Mouse (Mus musculus) MEL (cell line): Measurements from ENCODE around the gene Flrt1.

Source experiments
- CHD2 ChIP-seq: IDR thresholded peaks from 2 replicates; pipeline ENCODE4 v1.6.1; 2011; ENCODE audit warnings: low read length, improper control_type of control experiment
- CTCF ChIP-seq, 3 experiments: IDR thresholded peaks in 2 of 3; conservative IDR thresholded peaks in 1 of 3; 2 replicates each; pipeline ENCODE4 v1.5.1; 2011 to 2012; ENCODE audit warnings: low read length in 3 of 3, low read depth in 2 of 3, mild to moderate bottlenecking in 2 of 3, improper control_type of control experiment in 1 of 3, inconsistent platforms in 1 of 3, mixed read lengths in 1 of 3, moderate library complexity in 1 of 3; ENCODE audit not compliant: control insufficient read depth in 1 of 3, insufficient read depth in 1 of 3, poor library complexity in 1 of 3, severe bottlenecking in 1 of 3
- EP300 ChIP-seq, 2 experiments: IDR thresholded peaks; 2 replicates each; pipeline ENCODE4 v1.6.1; 2011; ENCODE audit warnings: improper control_type of control experiment in 2 of 2, low read length in 2 of 2, low read depth in 1 of 2, mild to moderate bottlenecking in 1 of 2
- ETS1 ChIP-seq: IDR thresholded peaks from 2 replicates; pipeline ENCODE4 v1.6.1; 2012; ENCODE audit warnings: low read depth, mild to moderate bottlenecking, inconsistent platforms, low read length, improper control_type of control experiment, moderate library complexity
- JUND ChIP-seq: IDR thresholded peaks from 2 replicates; pipeline ENCODE4 v1.6.1; 2011; ENCODE audit warnings: low read depth, mild to moderate bottlenecking, improper control_type of control experiment, low read length
- MAX ChIP-seq: IDR thresholded peaks from 2 replicates; pipeline ENCODE4 v1.6.1; 2011; ENCODE audit warnings: low read length, improper control_type of control experiment
- MYC ChIP-seq: IDR thresholded peaks from 2 replicates; pipeline ENCODE4 v1.6.1; 2011; ENCODE audit warnings: low read depth, mild to moderate bottlenecking, low read length, improper control_type of control experiment, moderate library complexity
- NELFE ChIP-seq: IDR thresholded peaks from 2 replicates; pipeline ENCODE4 v1.6.1; 2011; ENCODE audit warnings: low read depth, low read length, improper control_type of control experiment
- POLR2A ChIP-seq, 2 experiments: IDR thresholded peaks; 2 replicates each; pipeline ENCODE4 v1.6.1; 2011 to 2012; ENCODE audit warnings: low read length in 2 of 2, mild to moderate bottlenecking in 2 of 2, control low read depth in 1 of 2, improper control_type of control experiment in 1 of 2, low read depth in 1 of 2, moderate library complexity in 1 of 2; ENCODE audit not compliant: control insufficient read depth in 1 of 2, insufficient read depth in 1 of 2, poor library complexity in 1 of 2
- RCOR1 ChIP-seq: IDR thresholded peaks from 2 replicates; pipeline ENCODE4 v1.6.1; 2012; ENCODE audit warnings: low read depth, mild to moderate bottlenecking, inconsistent platforms, low read length, improper control_type of control experiment
- TAL1 ChIP-seq: IDR thresholded peaks from 2 replicates; pipeline ENCODE4 v1.6.1; 2012; ENCODE audit warnings: mild to moderate bottlenecking, inconsistent platforms, low read length, moderate library complexity, mixed read lengths
- ZNF384 ChIP-seq: IDR thresholded peaks from 2 replicates; pipeline ENCODE4 v1.6.1; 2012; ENCODE audit warnings: low read depth, mild to moderate bottlenecking, inconsistent platforms, low read length, improper control_type of control experiment

GRCm38 (mm10) chr19:7069781-7070763, 35.5 kb downstream of the Flrt1 start:
- TF ChIP-seq EP300 (IDR thresholded peaks at IDR 0.05; ENCODE audit: low read depth in 1 of 2, low read length in 2 of 2) (no peak), RCOR1 (no peak), ZNF384 (no peak), POLR2A (IDR thresholded peaks at IDR 0.05; ENCODE audit: control insufficient read depth in 1 of 2, insufficient read depth in 1 of 2, low read depth in 1 of 2, low read length in 2 of 2, poor library complexity in 1 of 2) (no peak), CHD2 (no peak), MAX (no peak), ETS1 (no peak), CTCF (IDR thresholded peaks at IDR 0.05 in 2 of 3, conservative IDR thresholded peaks at IDR 0.05 in 1 of 3; ENCODE audit: control insufficient read depth in 1 of 3, insufficient read depth in 1 of 3, low read depth in 2 of 3, low read length in 3 of 3, poor library complexity in 1 of 3, severe bottlenecking in 1 of 3) (no peak), JUND (no peak), MYC (no peak), NELFE (no peak), TAL1 (no peak)
